Mouse (Mus musculus): ENCODE results near the gene Sfxn5.

GRCm38 (mm10) chr6:85224442-85224891 lies 108.8 kb downstream of the Sfxn5 start:
- TF ChIP-seq CTCF (IDR thresholded peaks at IDR 0.05; ENCODE audit: control insufficient read depth, insufficient read depth, low read length) (no peak), POLR2A (IDR thresholded peaks at IDR 0.05; ENCODE audit: borderline replicate concordance, control insufficient read depth, low read depth, low read length) (no peak)

Data from bone marrow, adult 2 months (tissue).